Mouse (Mus musculus) heart, postnatal 10 days (tissue): ENCODE results near the gene Ssrp1. TPM values are rescaled to one million over a fixed set of nuclear protein-coding genes. Genes with fewer than 3 reads are reported as not detected.

ENCODE experiments used
- DNase-seq, 2 experiments: peaks; one replicate each; pipeline ENCODE4 v3.0.0; 2021
- intact Hi-C: fragments of 180-260 bp; cut with DNase I; formaldehyde crosslinking; loops from one replicate; pipeline ENCODE4 v1.15.1; 2025
- total RNA-seq, 2 experiments: library from RNA; stranded (reverse); gene quantifications; 2 replicates each; pipeline ENCODE4 v1.2.3; 2021

Ssrp1 gene
- total RNA-seq, 2 experiments from 2014 or later = 68.5 to 69.0 TPM

GRCm38 (mm10) chr2:85033121-85033520 is 3.9 kb upstream of the Ssrp1 start:
- intact Hi-C loops = no loop called here
- DNase-seq = no peak

DNA sequence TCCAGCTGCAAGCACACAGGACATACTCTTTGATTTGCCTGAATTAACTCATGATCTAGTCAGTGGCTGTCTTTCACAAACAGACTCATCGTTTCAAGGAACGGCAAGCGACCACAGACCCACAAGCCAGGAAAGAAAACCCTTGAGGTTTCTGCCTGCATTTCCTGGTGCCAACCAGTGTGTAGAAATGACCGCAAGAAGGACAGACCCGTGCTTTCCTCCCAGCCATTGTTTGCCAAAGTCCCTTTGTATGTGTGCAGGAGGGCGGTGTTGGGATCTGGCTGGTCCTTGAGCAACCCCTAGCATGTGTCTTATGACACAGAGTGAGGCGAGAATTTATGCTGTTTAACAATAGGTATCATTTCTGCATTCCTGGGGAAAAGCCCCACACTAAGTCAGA is 2.9 kb upstream of the Ssrp1 start:
- no peak for DNase-seq
- intact Hi-C loops = no loop called here

- no peak for DNase-seq
- intact Hi-C loops = no loop called here
Observed at GRCm38 (mm10) chr2:85036507-85037046, 457 bp upstream of the Ssrp1 start.

DNA sequence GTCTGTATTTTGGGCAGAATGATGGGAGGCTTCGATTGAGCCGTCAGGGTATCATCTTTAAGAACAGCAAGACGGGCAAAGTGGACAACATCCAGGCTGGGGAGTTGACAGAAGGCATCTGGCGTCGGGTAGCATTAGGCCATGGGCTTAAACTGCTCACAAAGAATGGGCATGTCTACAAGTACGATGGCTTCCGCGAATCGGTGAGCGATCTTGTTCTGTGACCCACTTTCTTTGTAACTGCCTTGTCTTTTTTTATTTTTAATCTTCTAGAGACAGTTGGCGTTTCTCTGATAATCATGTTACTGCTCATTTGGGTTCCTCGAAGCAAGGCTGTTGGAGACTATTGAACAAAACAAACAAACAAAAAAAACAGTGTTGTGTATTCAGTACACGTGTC is 1.3 kb downstream of the Ssrp1 start:
- intact Hi-C loops = no loop called here
- DNase-seq = no peak

GRCm38 (mm10) chr2:85043623-85044022 is 6.6 kb downstream of the Ssrp1 start:
- intact Hi-C loops = no loop called here

GRCm38 (mm10) chr2:85046222-85046621 is 9.2 kb downstream of the Ssrp1 start:
- no peak for DNase-seq
- intact Hi-C loops = no loop called here

More at GRCm38 (mm10) chr2:85043623-85044022, 6.6 kb downstream of the Ssrp1 start:
- DNase-seq = no peak

DNA sequence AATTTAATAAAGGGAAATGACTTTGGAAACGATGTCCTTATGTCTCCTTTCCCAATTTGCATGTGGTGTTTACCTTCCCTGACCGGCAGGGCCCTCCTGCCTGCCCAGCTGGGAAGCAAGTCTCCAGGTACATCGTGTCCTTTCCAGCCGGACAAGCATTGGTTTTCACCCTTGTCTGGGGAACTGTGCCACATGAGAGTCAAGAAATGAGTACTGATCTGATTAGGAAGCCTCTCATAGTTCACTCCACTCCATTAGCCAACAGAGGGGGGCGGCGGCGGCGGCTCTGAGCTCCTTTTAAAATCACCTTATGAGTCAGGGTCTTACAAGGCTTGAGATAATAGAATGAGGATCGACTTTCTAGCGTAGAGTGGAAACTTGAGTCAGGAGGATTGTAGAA is 10.0 kb downstream of the Ssrp1 start:
- intact Hi-C loops = no loop called here

GRCm38 (mm10) chr2:85047596-85048167 is 10.6 kb downstream of the Ssrp1 start, which contains the start of gene Tnks1bp1:
TSS of gene Tnks1bp1 (plus strand) at chr2:85048022.
- intact Hi-C loops = no loop called here
- DNase-seq = peak; percentile 98

More for the DNA sequence above, 10.0 kb downstream of the Ssrp1 start:
- DNase-seq = no peak

DNA sequence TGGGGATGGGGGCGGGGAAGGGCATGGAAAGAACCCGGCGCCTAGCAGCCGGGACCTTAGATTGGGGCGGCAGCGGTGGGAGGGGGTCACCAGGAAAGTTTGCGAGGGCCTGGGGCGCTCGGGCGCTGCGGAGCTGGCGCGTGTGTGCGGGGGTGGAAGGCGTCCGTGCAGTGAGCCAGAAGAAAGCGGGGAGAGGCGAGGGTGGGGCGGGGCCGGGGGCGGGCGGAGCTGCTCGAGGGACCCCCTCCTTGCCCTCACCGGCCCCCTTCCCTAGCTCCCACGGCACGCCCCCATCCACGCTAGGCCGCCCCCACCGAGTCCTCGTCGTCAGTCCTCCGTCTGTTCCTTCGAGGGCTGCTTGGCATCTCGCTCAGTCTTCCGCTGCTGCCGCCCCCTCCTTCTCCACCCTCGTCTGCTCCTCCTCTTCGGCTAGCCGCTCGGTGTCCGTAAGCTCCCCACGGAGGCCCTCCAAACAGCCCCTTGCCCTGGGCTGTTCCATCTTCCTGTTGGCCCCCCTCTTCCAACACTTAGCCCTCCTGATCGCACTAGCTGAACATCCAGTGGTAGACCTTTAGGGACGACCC is 11.2 kb downstream of the Ssrp1 start:
- intact Hi-C loops = no loop called here
- DNase-seq = peak; percentile 83 to 84

DNA sequence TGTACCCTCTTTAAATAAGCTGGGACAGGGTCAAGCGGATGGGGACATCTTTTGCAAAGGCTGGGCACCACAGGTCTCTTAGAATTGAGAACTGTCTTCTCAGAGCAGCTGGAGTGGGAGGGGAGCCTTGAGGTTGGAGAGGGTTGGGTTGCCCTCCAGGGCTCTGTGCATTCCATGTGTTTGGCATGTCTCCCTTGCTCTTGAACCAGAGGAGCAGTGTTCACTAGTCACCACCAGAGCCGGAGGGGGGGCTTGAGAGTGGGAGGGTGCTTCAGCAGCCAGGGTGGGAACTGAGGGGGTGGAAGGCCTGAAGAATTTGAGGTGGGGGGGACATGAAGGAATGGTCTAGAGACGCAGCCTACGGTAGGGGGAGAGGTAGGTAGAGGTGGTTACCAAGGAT is 12.2 kb downstream of the Ssrp1 start:
- peak; percentile 48 to 51 for DNase-seq
- intact Hi-C loops = no loop called here

DNA sequence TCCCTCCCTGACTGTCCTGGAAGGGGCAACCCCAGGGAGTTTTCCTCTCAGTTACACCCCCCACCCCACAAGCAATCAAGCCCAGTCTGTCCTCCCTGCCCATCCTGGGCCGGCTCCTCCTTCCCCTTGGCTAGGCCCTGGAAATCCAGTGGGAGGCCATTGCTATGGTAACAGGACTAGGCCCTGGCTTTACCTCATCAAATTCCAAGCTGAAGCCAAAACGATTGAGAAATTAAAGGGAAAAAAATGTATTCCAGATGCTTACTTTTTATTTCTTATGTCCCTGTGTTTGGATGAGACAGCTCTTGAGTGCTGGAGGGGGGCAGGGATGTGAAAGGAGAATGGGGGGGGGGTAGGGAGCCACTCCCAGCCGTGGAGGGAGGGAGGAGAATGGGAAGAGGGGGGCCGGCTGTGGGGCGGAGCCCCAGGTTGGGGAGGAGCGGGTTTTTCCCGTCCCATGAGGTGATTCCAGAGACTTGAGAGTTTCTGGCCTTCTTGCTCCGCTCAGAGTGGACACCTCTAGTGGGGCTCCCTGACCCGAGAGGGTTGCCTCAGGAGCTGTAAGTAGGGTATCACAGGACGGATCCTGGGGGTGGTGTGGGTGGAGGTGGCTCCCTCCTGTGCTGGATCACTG is 13.1 kb downstream of the Ssrp1 start:
- peak; percentile 83 to 84 for DNase-seq
- intact Hi-C loops = no loop called here

DNA sequence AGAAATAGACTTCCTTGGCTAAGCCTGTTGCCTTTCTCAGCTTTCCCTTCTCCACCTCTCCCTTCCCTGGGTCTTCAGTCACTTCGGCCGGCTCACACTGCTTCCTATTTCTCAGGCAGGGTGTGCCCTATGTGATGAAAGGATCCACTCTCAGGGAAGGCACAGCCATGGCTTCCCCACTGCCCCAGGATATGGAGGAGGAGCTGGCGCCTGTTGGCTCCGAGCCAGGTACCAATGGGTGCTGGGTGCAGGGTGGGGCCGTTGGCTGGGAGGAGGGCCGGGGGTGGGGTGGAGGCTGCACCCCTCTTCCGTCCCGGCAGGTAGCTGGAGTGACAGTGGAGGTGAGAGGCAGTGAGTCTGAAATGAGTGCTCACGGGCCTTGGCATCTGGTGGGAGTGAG is 13.7 kb downstream of the Ssrp1 start:
- intact Hi-C loops = no loop called here
- no peak for DNase-seq

DNA sequence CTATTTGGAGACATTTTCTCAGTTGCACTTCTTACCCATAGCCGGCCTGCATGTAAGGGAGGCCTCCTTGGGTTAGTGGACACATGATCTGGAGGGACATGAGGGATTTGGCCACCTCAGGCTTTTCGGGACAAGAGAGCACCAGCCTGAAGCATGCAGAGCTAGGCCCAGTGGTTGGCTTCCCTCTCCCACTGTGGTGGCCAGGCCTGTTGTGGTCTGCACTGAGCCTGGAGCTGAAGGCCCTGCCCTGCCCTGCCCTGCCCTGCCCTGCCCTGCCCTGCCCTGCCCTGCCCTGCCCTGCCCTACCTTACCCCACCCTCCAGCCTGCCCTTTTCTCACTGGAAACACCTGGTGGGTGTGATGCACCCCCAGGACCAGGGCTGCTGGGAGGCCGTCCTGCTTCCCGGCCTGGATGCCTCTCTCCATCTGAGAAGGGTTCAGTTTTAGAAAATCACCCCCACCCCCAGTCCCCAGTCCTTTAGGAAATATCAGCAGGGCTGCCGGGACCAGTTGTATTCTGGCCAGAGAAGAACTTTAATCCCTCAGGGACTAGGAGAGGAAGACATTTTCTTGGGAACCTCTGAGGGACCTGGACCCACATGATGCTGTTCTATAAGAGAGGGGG is 16.3 kb downstream of the Ssrp1 start:
- intact Hi-C loops = no loop called here

GRCm38 (mm10) chr2:85056711-85057110 is 19.7 kb downstream of the Ssrp1 start:
- intact Hi-C loops = no loop called here

More for the DNA sequence above, 16.3 kb downstream of the Ssrp1 start:
- DNase-seq = no peak

DNA sequence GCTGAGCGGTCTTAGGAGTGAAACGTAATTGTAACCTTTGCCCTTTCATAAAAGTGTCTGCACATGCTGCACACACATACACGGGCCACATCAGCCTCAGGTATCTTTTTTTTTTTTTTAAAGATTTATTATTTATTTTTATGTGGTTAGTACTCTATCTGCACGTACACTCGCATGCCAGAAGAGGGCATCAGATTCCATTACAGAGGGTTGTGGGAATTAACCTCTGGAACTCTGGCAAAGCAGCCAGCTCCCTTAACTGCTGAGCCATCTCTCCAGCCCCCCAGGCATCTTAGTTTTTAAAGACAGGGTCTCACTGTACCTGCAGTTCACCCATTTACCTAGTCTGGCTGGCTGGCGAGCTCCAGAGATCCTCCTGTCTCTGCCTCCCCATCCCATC is 22.6 kb downstream of the Ssrp1 start:
- intact Hi-C loops = no loop called here
- no peak for DNase-seq

More at GRCm38 (mm10) chr2:85056711-85057110, 19.7 kb downstream of the Ssrp1 start:
- DNase-seq = peak; percentile 38 to 40

DNA sequence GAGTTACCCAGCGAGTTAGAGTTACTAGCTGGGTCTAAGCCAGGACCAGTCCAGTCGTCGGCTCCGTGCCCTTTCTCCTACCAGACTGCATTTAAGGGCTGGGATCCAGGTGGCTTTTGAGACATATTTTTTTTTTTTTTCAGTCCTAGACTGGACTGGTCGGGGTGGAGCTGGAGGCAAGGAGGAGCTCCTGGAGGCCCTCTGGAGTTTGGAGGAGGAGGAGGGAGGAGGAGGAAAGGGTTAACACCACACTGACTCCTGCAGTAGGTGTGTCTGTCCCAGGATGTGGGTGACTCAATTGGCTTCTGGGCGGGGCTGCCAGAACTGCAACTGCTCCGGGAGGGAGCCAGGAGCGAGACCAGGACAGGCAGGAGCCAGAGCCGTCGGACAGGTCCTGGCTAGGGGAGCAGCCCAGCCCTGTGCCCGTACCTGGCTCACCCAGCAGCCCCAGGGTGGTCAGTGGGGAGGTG is 23.6 kb downstream of the Ssrp1 start:
- intact Hi-C loops = no loop called here
- DNase-seq = peak; percentile 67 to 69

GRCm38 (mm10) chr2:85061107-85061541 is 24.1 kb downstream of the Ssrp1 start:
- DNase-seq = no peak
- intact Hi-C loops = no loop called here

GRCm38 (mm10) chr2:85065141-85065875 is 28.3 kb downstream of the Ssrp1 start:
- DNase-seq = no peak
- intact Hi-C loops = no loop called here

DNA sequence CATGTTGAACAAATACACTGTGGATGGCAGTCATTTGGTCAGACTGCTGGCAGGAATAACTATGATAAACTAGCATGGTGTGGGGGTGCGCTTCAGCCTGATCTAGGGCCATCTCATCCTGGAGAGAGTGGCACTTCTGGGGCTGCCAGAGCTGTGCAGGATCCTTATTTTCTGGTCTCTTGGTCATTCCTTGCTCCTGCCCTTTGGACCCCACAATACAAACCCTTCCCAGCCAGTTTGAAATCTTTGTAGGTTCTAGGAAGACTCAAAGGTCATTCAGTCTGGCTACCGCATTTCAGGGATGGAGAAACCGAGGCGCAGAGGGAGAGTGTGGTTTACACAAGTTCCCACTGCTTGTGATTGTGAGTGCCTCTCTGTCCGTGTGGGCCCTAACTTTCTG is 29.9 kb downstream of the Ssrp1 start:
- intact Hi-C loops = no loop called here
- DNase-seq = no peak

DNA sequence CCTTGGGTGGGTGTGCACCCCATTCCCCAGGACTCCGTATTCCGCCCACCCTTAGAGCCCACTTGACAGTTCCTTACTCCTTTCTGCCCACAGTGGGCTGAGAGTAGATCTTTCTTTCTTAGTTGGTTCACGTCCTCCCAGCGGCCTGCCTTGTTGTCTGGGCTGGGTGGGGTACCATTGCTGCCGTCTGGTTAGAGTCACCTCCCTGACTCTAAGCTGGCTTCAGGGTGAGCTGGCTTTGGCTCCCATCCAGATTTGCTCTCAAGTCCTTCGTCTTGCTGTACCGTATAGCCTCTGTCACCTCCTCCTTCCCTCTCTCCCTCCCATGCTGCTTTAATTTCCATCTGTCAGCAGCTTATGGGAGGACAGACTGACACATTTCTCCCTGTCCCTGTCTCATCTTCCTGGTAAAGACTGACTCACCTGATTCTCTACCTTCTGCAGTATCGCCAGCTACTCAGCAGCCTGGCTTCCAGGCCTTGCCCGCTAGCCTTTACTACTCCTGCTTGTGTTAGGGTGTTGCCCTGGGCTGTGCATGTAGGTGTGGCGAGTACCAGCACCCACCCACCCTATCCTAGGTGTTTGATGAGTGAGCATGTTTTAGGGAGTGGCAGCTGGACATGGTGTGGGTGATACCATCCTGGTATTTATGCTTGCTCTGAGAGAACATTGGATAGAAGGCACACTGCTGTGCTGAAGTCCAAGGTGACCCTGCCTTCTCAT is 31.0 kb downstream of the Ssrp1 start:
- intact Hi-C loops = no loop called here
- DNase-seq = no peak
